Mouse (Mus musculus) E14TG2a.4 (cell line): Measurements from ENCODE around the gene Pla2g1b.
A peak's percentile ranks its signal among the peaks of the same experiment; 100 is the strongest.

Experiments used
- CTCF ChIP-seq: conservative IDR thresholded peaks from 2 replicates; pipeline ENCODE4 v1.5.1; 2014; ENCODE audit warnings: low read length
- NANOG ChIP-seq: IDR thresholded peaks from 2 replicates; pipeline ENCODE4 v1.6.1; 2014; ENCODE audit warnings: borderline replicate concordance, low read length, mixed read lengths
- POU5F1 ChIP-seq: IDR thresholded peaks from 2 replicates; pipeline ENCODE4 v1.6.1; 2014; ENCODE audit warnings: low read length, borderline replicate concordance

DNA sequence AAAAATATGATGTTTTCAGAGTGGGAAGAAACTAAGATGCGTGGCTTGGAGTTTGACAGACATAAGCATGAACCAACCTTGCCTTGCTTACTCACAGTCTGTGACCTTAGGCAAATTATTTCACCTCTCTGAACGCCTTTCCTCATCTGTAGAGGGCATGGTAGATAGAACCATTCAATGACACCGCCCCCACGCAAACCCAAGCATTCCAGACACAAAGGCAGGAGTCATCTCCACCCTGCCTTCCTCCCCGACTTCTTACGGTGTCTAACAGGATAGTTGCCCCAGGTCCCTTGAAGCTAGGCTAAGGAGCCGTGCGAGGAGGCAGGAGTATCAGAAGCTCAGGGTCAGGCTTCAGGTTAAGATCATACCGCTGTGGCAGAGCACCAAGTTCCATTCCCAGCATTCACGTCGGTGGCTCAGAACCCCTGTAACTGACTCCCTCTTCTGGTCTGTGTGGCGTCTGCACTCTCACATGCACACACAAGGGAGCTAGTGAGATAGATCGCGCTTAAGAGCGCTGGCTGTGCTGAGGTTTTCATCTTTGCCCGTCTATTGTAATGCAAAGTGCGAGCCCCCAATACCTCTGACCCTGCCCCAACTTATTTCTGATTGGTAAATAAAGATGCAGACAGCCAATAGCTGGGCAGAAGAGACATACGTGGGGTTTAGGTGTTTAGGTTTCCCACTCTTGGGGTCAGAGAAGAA lies 1.5 kb upstream of the Pla2g1b start:
- TF ChIP-seq CTCF (peak; percentile 22), NANOG (no peak), POU5F1 (peak; percentile 87)
